Mouse (Mus musculus) cerebellum, postnatal 4 days (tissue): ENCODE measurements at regions not wholly inside any gene's neighbourhood (a gene's known extent, or its start where the extent isn't known, plus 50 kb on each side); places are given as distances from the start of the nearest gene placed in this dataset.

Experiments
- DNase-seq, 2 experiments: peaks; one replicate each; pipeline ENCODE4 v3.0.0; 2022; ENCODE audit warnings: low spot score in 2 of 2, mixed read lengths in 1 of 2

DNA sequence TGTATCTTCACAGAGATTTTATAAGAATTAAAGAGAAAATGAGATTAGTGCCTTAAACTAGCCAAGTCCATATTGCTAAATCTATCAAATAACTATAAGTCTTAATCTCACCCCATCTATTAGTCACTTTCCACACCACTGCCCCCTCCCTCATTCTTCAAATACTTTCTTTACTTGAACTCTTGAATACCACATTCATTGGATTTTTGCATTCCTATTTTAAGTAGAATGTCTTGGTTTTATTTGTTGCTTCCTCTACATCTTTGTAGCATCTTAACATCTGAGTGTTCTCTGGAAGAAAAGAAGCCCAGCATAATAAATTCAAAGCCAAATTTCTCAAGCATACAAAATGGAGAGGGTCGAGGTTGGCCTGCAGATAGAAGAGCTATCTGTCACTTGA lies 200.9 kb upstream of the Thbs1 start:
- DNase-seq = no peak

DNA sequence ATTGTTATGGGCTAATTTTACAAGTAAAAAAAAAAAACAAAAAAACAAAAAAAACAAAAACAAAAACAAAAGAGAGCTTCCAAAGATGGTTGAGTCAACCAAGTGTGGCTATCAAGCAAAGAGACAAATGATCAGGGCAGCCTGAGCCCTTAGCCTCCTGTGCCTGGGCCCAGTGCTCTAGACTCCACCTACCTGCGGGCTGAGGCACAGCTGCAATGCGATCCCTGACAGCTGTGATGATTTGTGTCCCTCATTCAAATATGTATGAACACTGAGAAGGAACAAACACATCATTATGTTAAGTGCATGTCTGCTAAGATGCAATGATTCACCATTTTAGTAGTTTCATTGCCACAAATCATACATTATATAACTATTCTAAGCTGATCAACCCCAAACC lies 199.0 kb upstream of the Thbs1 start:
- no peak for DNase-seq

DNA sequence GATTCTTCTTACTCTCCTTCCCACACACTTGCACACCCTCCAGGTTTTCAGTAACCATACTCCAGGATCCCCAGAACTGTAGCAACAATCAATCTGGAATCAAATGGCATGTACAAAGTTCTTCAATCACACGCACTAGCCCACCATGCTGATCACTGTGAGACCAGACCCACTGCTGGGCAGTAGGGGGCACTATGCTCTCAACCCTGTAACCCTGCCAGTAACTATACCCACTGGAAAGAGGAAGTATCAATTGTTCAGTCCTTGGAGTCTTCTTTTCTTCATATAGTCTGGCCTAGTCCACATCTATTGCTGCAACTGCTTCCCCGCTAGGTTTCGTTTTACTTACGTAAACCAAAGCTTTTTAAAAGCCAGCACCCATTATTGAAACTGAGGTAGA lies 197.8 kb upstream of the Thbs1 start:
- DNase-seq = no peak

DNA sequence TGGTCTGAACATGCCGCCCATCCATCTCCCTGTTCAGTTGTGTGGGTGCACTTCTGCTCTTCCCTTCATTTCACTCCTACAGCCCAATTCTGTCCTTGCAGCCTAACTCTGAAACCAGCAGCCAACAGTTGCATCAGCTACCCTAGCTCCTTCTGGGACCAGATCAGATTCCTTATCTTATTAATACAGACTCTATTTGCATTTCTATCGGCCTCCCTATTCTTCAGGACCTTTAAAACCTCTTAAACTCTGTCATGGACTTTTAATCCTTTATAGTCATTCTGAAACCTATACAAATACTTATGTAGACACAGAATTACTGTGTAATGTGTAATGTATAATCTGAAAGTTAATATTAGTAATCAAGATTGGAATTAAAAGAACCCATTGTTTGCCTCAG lies 195.9 kb upstream of the Thbs1 start:
- no peak for DNase-seq

DNA sequence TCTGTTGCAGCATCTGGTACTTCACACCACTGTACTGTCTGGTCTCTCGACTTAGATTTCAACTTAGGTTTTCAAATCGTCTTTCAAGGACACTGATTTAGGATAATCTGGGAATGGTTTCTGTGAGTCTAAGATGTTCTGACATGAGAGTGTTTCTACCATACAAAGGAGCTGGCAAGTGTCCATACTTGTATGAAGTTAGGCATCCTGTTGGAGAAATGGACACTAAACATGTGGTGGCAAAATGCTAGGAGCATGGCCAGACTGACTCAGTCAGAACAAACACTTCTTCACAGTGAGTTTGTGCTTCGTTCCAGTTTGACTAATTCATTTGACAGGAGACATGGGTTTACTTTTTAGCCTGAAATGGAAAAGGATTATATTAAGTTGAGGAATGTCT lies 194.5 kb upstream of the Thbs1 start:
- no peak for DNase-seq

DNA sequence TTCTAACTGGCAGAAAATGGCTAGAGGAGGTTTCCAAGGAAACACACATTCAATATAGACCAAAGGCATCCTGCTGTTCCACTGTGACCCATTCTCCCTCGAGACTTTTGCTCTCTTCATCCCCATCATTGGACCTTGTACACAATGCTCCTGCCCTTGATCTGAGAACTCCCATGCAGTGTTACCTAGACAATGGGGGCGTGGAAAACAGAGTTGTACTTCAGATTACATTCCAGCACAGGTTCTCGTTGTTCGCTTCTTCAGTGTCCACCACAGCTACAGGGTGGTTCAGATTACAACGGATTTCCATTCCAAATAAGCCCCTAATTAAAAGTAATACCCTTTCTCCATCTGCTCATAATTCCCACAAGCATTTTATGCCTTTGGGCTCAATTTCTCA lies 186.8 kb upstream of the Thbs1 start:
- no peak for DNase-seq

DNA sequence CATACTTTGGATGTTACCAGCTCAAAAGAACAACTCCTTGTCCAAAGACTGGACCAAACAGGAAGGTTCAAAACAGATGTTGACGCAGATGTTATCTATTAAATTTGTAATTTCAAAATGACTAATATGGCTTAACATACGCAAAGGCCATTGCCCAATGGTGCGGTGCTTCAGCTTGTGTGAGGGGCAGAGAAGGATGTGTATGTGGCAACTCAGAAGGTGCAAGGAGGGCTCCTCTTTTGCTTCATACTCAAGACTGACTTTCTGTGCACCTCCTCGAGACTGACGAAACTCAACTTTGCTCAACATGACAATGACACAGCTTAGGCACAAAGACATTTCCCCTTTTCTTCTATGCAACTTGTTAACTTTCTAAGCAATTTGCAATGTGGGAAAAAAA lies 186.3 kb upstream of the Thbs1 start:
- no peak for DNase-seq

DNA sequence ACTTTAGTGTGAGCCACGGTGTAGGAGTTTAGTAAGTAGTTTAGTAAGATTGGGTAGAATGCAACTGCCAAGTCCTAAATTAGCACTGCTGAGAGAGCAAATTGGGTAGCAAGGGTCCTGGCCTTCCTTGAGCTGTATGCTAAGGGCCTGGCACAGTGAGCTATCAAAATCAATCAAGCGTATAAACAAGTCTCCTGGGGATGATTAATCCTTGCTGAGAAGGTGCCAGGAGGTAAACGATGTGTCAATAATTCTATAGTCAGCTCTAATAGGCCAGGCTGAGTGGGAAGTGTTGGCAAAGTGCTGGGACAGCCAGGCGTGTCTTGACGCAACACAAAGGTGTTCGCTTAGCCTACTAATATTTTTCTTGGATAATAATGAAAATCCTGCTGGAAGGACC lies 183.6 kb upstream of the Thbs1 start:
- no peak for DNase-seq

DNA sequence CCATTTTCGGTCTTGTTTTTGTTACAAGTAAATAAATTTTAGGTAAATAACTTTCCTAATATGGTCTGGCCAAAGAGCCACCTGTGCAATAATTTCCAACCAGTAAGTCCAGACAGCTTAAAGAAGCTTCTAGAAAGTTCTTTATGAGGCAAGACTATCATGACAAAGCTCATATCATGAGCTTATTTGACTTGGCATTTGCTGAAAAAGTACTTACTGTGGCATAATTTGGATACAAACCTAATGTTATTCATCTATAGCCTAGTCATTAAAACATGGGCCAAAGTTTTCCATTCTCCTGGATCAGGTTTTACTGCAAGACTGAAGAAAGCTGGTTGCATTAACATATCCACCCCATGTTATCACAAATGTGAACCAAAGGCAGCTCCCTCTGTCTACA lies 182.1 kb upstream of the Thbs1 start:
- no peak for DNase-seq

DNA sequence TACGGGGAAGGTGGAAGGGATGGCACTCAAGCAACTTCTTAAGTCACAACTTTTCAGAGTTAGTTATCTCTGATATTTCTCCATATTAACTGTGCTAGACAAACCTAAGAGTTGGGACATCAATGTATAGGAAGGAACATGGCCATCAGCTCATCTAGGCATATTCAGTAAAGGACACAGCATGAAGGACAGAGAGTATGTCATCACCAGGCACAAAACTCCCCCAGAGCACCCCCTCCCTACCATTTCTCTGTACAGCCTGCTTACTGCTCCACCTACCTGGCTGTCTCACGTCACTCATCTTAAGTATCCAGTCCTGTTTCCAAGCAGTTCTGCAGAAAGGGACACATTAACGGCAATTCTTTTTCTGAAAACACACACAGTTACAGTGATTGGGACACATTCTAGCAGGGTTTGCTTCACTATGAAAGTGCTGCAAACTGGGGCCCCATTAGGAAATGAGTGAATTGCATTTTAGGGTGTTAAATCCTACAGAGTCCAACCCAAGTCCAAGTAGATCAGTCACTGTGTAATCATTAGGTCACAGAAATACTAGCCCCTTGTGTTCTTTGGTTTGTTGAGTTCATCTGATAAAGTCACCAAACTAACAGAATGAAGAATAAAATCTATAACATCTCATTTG lies 180.7 kb upstream of the Thbs1 start:
- no peak for DNase-seq

DNA sequence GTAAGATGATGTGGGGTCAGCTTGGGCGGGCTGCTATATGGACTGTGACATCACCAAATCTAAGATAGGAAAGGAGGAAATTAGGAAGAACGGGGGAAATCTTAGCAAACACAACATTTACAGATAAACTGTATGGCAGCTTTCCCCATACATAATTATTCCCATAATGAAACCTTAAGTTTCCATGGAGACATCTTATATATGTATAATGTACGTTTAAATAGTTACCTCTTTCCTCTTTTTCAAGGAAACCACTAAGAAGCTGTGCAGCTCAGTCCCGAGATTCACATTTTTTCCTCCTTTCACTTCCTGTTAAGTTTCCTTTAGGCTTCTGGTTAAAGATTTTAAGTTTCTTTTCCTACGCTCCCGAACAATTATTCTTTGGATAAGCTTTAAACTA lies 175.1 kb upstream of the Thbs1 start:
- no peak for DNase-seq

DNA sequence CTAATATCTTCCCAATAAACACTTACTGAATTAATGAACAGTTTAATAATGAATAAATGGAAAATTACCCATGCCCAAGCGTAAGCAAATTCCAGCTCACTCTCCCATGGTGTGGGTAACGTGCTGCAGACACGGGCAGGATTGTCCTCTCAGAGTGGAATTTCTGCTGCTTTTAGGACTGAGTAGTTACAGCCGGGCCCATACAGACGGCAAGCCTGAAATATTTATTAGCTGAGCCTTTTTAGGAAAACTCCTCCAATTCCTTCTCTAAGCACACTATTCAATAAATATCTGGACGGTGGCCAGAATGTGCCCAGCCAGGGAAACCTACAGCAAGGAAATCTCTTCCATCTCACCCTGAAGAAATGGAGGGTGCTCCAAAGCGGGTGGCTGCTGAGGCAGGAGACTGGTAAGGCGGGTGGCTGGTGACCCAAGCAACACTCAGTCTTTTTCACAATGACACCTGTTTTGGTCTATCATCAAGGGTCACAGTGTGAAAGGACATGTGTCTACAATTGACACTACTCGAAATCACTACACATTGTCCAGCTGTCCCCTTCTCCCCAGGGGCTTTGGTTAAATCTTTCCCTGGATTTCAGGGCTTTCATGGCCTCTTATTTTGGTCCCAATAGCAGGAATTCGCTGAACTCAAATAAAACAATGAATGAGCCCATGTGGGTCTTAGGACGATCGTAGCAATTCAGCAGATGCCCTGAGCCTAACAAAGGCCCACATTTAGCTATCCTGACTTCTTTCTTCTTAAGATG lies 173.2 kb upstream of the Thbs1 start:
- no peak for DNase-seq

DNA sequence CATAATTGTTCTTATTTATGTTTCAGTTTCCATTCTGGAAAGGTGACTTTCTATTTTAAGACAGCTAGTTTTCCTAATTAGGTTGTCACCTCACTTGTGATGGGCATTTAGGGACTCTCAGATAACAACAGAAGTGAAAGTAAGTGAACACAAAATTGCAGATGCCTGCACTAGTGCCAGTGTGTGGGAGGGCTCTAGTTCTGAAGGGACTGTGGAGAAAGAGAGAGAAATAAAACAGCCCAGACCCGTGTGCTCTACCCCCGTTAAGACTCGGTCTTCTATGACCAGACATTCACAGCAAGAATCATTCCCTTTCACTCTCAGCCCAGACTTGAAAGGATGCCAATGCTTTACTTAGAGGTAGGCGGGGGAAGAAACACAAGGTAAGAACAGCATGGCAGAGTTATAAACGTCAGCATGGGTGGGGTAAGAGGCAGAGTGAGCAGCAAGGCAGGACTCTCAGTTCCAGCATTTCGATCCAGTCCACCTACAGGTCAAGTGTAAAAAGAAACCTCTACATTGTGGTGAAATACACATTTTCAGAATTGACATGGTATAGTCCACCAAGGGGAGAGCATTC lies 170.1 kb upstream of the Thbs1 start:
- DNase-seq = no peak

DNA sequence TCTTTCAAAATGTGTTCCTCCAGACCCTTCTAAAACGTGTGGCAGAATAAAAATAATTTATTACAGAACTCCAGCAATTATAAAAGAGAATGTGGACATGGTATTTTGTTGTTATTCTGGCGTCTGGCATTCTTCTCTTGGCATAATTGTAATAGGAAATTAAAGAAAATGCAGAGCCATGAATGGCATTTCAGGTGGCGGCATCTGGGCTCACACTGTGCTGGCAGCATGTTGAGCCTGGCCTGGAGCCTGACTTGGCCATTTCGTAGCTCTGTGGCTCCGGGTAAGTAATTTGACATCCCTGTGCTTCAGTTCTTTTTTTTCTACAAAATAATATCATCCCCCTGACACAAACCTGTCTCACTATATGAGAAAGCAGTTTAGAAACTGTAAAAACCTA lies 168.0 kb upstream of the Thbs1 start:
- DNase-seq = no peak

DNA sequence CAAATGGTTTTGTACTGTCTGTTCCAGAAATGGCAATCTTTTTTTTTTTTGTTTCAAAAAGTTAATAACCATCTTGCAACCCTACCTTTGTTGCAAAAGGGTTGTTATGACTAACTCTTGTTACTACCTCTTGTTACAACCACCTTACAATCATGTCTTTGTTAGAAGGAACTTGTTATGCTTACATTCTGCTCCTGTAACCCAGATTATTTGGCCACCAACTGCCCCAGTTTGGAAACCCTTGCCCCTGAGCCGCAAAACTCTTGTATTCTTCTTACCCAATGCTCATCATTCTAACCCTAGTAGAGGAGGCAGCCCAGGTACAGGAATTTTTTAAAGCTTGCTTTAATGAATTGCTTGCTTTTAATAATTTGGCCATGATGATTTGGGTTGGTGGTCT lies 167.4 kb upstream of the Thbs1 start:
- DNase-seq = no peak

DNA sequence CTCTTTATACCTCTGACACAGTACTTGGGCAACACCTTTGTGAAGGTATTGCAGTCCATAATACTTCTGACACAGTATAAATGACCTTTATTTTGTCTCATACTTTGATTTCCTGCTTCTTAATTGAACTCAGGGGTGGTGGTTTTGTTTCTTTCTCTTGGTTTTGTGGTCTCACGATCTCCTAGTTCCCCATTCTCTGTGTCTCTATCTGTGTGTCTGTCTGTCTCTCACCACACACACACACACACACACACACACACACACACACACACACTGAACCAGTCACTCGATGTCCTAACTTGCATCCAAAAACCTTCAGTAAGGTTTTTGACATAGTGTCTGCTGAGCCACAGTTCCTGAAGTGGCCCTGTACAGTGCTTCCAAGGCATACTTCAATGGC lies 166.7 kb upstream of the Thbs1 start:
- DNase-seq = no peak

DNA sequence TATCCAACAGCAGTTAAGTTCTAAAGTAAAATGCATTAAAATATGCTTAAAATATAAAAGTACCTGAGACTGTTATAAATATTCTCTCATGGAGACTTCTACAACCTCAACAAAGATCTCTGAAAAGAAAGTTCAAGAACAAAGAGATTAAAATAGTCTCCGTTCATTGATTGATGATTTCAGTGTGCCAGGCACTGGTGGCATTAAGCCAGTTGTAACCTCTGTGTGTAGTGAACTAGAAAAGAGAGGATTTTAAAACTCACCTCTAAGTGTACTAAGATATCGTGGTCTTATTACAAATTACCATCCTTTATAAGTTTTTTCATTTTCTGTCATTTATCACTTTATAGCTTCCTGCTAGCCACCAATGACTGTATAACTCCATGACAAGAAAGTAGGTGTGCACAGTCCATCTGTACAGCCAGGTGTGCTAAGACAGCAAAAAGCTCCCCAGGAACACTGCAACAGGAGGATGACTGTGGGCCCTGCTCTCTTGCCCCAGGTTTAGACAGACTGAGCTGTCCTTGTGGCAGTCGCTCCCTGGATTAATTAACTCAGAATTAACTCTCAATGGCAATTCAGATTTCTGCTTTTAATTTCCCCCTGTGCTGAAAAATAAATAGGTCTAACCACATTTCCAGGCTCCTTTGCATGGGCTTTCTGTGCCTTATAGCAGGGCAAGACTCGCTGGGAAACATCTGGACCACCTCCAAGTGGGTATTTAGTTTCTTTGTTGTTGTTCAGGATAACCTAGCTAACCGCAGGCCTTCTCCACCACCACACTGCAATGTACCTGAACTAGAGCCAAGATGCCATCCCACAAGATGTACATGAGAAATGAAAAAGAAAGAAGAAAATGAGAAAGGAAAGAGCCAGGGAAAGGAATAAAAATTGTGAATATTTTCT lies 161.0 kb upstream of the Thbs1 start:
- DNase-seq = no peak

DNA sequence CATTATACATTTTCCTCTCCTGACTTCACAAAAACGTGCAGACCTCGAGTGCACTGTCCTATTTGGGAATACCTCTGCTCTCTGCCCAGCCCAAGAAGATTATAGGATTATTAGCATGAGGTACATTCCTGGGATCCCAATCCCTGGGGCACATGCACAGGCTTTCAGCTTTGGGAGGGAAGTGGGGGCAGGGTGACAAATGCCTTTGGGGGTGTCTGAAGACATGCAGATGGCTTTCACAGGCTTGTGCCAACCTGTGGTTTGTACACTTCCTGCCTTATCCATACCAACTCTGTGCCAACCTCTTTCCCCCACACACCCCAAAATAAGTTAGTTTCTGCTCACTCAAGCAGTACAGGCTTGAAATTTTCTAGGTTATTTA lies 160.3 kb upstream of the Thbs1 start:
- DNase-seq = no peak

DNA sequence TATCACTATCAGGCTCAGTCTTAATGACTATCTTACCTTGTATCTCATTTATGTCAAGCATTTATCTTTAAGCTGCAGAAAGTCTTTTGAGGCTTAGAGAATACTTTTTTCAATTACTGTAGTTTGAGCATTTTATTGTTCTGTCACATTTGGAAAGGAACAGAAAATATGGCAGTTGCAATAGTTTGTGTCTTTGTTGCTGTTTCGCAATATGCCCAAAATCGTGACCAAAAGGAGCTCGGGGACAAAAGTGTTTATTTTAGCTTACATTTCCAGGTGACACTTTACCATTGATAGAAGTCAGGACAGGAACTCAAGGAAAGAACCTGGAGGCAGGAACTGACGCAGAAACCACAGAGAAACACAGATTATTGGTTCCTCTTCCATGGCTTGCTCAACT lies 152.9 kb upstream of the Thbs1 start:
- no peak for DNase-seq

DNA sequence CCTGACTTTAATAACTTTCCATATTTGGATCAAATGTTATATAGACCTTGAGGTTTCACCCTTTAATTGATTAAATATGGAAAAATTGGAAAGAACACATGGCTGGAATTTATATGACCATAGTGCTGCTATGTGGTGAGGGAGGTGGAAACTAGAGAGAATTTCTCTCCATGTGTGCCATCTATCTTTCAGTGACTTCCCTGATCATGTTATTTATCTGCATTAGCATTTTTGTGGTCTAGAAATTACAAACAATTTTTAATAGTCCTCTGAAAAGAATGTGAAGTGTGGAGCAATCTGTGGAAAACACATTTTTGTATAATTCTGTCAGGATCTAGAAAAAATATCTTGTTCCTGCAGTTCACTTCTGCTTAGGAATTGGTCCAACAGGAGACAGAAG lies 152.2 kb upstream of the Thbs1 start:
- no peak for DNase-seq

DNA sequence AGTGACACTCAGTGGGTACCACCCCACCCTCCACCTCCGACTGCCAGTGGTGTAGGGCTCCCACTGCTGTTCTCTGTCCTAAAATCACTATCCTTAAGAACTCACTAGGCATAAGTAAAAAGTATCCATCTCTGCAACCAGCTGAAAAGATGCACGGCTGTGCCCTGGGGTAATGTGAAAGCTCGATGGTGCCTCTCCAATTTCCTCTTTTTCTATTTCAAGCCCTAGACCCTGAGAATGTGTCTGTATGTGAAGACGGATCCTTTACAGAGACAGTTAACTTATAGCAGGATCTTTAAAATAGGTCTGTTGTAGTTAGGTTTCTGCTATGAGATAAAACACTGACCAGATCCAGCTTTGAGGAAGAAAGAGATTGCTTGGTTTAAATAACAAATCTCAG lies 149.1 kb upstream of the Thbs1 start:
- DNase-seq = no peak

DNA sequence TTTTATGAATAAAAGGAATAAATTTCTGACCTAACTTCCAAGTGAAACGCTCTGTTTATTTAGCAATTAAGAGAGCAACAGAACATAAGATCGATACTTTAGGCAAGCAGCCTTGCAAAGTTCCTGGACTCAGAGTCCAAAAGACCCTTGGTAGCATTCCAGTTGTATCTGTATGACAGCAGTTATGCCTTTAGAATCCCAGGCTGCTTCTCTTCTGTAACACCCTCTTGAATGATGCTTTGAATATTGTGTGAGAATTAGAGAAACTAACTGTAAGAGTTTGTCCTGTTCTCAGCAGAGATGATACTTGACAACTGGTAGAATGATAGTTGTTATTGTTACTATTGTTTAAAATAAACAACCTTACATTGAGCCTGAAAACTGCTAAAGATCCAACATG lies 148.2 kb upstream of the Thbs1 start:
- DNase-seq = no peak

DNA sequence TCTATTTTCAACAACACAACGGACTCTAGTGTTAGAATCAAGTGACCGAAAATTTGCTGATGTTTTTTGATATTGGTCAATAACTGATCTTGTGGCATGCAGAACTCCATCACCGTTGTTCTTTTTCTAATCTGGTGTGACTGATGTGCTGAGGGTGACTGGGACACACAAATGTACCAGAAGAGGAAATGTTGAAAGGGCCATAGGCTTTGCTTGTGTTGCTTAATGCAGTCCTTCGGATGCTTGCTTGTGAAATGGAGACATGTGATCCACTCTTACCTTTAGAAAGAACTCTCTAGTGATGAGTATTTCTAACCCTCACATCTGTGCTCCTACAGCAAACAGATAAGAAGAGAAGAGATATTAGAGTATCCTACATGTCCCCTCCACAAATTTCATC lies 145.9 kb upstream of the Thbs1 start:
- no peak for DNase-seq
